Mouse (Mus musculus) cerebellum, adult 9-11 months (tissue): Measurements from ENCODE around the gene Scarb2.

ENCODE experiments used
- DNase-seq: peaks from one replicate; pipeline ENCODE4 v3.0.0; 2022

Gene Scarb2

DNA sequence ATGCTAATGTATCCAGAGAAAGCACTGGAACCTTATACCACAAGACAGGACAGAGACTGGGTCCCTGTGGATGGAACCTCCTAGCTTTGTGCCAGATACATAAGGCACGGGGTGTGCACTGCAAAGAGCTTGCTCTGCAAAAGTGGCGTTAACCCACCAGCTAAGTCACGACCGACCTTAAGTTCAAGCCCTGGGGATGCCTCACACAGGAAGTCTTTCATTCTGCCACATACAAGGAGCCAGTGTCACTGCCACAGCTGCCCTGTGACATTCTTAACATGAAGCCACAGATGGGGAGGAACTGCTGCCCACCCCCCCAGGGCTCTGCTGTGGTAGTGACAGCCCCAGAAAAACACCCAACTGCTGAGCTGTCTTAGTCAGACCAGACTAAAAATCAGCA lies 15.9 kb downstream of the Scarb2 start:
- no peak for DNase-seq

DNA sequence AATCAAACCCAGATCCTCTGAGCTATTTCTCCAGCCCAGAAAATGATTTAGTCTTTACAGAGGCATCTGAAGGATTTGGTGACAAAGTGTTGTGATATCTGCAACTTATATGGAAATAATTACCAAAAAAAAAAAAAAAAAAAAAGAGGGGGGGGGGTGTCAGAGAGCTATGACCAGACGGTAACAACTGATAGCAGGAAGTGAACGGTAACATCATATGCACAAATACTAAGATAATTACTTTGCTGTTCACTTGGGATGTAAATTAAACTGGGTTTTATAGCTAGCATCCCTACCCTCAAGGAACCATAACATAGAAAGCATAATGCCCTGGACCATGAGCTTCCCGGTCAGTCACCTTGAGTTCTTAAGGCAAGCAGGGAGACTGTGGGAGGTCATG lies 16.3 kb downstream of the Scarb2 start:
- DNase-seq: no peak

DNA sequence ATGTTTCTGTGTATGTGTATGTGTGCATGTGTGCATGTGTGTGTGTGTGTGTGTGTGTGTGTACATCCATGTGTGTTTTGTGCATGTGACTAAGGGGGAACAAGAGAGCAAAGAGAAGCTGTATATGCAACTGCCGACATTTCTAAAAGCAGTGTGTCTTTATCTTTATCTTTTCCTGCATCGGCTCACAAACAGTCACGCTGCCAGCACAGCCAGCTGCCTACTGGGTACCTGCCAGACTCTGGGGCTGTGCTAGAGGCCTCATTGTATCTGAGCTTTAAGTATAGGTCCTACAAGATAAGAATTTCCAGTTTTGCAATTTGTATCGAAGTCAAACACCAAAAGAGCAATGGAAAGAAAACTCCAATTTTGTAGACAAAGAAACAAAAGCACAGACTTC lies 17.1 kb downstream of the Scarb2 start:
- DNase-seq: peak; percentile 37

DNA sequence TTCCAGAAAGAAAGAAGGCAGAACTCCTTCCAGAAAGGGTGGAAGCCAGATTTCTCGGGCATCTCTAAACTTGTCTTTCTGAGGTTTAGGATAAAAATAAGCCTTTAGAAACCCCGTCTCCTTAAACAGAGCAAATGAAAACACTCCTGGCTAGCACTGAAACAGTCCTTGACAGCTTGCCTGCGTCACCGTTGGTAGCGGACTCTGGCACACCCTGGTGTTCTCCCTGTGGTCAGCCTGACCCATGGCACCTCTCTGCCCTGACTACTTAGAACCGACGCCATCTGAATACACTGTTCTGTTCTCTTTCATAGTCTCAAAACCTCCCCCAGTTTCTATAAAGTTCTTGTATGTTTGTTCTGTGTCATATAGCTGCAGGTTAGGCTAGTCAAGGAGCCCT lies 17.7 kb downstream of the Scarb2 start:
- DNase-seq: no peak

DNA sequence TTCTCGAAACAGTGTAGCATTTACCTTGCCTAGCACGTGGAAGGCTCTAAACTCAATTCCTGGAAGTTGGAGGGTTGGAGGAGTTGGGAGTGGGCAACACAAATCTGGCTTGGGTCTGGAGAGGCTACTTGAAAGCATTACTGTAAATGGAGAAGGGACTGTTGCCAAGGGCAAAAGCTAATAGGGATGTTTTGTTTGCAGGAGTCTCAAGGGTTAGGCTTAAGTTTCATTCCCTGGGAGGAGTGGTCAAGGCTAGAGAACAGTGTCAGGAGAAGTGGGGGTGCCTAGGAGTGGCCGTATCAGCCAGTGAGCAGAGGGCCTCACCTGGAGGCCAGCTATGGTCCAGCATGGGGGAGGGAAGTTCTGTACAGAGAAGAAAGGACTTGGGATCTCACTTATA lies 18.2 kb downstream of the Scarb2 start:
- DNase-seq: no peak

DNA sequence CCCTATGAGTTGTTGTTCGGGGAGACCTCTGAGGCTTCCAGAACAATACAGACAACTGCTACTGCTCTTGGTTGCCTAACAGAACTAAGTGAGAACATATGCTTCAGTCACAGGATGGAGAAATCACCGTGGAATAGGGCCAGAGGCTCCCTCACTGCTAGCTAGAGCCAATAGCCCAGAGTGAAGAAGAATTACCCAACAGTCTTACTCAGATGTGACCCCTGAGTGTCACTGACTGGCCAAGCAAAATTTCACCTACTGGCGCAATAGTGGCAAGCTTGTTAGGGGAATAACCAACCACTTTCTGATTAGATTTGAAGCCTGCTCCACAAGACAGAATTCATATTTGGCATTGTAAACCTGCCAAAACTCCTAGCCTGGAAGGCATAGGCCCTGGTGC lies 19.9 kb downstream of the Scarb2 start:
- DNase-seq: no peak

DNA sequence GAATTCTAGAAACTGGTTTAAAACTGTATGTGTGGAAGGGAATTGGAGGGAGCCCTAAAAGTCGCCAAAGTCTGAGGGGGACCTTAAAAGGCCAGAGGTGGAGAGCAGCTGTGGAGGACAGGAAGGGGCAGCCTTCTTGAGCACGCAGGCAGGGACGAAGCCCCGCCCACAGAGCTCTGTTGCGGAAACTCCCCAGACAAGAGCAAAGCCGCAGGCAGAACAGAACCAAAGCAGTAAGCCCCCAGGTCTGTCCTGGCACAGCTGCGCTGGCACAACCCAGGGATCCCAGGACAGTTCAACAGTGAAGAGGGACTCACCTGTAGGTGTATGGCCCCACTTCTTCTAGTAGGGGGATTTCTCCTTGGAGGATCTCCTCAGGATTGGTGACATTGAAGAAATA lies 21.8 kb downstream of the Scarb2 start:
- no peak for DNase-seq

DNA sequence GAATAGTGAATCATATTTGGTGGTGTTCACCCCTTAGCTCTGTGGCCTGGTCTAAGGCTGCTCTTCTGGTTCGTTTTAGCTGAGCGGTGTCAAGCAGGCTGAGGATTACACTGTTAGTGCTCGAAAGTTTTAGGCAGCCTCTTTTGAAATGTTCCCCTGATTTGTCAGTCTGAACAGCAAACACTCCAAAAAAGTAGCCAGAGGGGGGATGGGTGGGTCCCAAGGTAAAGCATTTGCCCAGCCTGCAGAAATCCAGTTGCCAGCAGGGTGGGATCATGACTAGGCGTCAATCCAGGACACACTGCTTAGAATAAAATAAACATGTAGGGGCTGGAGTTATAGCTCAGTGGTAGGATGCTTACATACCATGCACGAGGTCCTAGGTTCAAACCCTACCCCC lies 33.8 kb downstream of the Scarb2 start:
- no peak for DNase-seq

DNA sequence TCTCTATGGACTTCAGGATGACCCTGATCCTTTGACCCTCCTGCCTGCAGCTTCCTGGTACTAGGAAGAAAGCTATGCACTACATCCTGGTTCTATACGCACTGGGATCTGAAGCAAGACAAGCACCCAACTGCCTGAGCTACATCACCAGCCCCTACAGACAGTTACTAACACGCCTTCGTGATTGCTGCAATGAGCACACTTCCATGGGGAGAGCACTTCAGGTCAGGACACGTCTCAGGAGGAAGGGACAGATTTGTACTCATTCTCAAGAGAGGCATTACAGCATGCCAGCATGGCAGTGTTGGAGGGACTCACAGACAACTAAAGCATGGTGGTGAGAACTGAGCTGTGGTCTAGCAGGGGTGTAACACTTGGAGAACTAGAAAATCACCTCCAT lies 35.1 kb downstream of the Scarb2 start:
- DNase-seq: no peak

DNA sequence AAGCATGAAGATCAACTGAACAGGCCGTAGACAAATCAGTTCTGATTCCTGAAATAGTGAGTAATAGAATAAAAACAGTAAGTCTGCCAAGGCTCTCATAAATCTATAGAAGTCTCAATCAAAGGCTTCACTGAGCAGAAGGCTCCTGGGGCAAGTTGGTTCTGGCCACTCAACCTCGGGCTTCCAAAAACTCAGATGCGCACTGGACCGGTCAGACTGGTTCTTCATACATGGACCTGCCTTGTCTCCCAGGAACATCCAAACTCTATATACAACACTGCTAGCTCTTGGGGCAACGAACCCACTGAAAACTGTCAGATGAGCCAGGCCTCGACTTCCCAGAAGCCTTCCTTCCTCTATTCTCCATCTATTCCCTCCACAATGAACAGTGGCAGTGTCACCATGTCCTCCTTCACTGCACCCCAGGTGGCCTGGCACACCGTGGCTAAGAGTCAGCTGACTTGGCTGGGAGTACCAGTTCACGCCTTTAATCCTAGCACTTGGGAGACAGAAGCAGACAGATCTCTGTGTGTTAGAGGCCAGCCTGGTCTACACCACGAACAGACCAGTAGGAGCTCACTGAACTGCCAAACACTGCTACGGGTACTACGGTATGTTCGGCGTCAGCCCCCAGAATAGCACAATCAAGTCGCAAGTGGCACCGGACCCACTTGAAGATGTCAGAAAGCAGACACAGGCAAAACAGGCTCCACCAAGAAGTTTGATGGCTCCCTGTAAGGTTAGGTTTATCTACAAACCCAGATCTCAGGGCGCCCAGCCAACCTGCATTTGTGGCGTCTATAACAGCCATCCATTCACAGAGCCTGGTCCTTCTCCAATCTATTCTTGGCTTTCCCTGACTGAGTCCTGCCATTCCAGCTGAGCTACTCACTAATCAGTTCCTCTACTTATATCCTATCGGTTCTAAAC lies 37.2 kb downstream of the Scarb2 start:
- peak; percentile 57 for DNase-seq

DNA sequence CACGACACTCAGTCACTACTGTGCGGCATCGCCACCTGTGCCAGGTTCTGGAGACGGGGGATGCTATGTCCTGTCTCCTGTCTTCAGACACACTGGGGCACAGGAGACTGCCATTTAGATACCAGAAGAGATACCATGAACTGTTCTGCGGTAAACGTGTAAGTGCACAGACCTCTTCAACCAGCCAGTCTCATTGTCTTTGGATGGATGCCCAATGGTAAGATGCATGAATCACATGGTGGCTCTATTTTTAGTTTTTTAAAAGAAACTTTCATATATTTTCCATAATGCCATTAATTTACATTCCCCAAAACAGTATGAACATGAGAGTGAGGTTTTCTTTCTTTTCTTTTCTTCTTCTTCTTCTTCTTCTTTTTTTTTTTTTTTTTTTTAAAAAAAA lies 38.4 kb downstream of the Scarb2 start:
- no peak for DNase-seq

DNA sequence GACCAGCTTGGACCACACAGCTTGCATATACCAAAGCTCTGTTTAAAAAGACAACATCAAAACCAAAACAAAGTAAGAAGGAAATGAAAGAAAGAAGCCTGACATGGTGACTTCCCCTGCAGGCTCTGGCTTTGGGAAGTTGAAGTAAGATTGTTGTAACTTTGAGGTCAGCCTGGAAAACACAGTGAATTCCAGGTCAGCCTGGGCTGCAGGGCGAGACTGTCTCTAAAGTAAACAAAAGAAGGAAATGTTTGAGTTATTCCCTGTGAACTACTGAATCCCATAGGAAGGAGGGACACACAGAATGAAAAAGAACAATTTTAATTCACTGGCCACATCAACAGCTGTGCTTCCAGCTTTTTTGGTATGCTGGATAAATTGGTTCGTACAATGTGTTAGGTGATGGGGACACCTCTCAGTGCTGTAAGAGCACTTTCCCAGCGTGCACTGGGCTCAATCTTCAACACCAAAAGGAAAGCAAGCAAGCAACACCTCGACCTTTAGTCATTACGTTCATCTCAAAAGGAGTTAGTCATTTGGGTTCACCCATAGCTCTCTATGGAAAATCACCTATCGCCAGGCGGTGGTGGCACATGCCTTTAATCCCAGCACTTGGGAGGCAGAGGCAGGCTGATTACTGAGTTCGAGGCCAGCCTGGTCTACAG lies 39.4 kb downstream of the Scarb2 start:
- no peak for DNase-seq

DNA sequence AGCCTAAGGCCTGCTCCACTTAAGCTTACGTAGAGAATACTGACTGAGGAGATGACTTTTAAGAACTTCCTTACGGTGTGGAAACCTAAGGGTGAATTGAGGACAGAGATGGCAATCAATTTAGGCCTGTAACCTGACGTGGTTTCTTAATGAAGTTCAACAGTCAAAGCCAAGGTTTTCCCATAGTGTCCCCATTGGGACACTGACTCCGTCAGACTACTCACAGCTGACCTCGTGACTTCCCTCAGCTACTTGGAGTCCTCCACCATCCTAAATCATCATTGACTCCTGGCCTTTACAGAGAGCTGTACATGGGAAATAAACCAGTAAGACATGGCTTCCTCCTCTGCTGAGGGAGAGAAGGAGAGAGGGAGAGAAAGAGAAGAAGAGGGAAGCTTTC lies 41.1 kb downstream of the Scarb2 start:
- no peak for DNase-seq

DNA sequence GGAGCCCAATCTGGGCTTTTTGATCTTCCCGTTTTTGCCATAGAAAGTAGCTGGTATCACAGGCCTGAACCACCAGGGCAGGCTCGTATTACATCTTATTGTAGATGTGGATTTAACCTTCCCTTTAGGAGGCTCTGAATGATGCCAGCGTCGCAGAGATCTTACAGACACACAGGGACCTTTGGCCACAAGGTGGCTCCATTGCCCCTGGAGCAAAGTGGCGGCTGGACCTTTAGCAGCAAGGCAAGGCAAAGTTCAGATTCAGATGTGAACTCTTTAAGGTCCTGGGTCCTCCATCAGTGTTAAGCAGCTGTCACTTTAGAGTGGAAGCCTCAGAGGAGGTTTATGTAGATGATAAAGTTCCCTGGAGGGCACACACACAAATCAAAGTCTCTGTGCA lies 45.3 kb downstream of the Scarb2 start:
- peak; percentile 43 for DNase-seq

DNA sequence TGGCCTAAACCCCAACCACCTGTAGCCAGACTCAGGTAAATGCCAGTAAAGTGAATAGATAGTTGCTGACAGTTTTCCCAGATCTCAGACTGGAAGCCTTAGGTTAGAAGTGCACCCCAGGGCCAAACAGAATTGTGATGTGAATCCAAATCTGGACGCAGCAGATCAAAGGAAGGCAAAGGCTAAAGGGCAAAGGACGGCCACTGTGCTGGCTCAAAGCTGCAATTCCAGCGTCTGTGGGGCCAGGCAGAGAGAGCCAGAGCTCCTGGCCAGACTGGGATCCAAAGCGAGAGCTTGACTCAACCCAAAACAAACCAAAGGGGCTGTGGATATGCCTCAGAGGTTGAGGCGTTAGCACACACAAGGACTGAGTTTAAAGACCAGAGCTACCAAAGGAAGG lies 47.9 kb downstream of the Scarb2 start:
- no peak for DNase-seq

DNA sequence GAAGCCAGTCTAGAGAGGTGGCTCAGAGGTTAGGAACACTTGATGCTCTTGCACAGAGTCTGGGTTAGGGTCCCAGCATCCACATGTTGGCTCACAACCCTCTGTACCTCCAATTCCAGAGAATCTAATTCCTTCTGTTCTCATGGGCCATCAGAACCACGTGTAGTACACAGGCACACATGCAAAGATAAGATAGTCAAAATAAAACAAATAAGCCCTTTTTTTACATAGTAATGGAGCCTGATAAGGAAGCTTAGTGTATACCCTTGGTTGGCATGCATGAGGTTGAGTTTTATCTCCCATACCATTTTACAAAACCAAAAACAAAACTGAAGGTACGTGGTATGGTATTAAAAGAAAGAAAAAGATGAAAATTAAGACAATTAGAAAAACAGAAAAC lies 49.2 kb downstream of the Scarb2 start:
- DNase-seq: no peak

DNA sequence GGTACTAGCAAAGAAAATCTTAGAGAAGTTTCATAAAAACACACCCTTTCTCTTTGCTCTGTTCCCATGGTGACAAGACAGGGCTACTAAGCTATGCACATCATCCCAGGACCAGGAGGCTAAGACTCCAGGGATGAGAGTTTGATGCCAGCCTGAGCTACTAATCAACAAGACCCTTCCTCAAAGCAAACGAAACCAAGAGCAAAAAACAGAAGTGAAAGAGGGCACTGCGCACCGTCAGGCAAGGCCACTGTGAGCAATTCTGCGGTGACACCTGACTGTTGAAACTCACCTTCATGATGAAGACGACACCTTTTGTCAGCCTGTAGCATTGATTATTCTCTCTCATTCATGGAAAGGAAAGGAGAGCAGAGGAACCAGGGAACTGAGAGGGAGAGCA lies 53.8 kb downstream of the Scarb2 start:
- no peak for DNase-seq

DNA sequence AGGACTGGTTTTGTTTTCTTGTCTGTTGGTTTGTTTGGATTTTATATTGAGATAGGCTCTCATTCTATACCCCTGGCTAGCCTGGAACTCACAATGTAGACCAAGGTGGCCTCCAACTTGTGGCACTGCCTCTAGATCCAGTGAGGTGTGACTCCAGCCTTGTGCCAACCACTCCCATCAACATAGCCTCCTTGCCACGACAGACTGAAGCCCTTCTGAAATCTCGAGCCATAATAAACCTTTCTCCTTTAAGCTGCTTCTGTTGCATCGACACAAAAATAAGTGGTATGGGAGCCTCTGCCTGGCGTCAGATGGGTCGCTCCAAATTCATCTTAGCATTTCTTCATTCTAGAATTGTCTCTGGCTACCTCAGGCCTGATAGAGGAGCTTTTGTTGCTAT lies 59.9 kb downstream of the Scarb2 start:
- DNase-seq: no peak

DNA sequence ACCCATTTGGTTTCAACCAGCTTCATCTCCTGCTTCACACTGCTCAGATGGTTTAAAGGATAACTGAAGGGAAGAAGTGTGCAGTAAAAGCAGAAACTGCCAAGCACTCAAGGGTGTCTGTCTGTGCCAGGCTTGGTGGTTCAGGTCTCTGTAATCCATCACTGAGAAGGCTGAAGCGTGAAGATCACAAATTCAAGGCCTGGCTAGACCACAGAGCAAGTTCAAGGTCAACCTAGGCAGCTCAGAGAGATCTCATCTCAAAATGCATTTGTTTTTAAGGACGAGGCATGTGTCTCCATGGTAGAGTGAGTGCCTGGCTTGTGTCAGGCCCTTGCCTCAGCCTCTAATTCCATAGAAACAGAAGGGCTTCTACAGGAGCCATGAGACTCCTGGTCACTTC lies 61.6 kb downstream of the Scarb2 start:
- DNase-seq: no peak

DNA sequence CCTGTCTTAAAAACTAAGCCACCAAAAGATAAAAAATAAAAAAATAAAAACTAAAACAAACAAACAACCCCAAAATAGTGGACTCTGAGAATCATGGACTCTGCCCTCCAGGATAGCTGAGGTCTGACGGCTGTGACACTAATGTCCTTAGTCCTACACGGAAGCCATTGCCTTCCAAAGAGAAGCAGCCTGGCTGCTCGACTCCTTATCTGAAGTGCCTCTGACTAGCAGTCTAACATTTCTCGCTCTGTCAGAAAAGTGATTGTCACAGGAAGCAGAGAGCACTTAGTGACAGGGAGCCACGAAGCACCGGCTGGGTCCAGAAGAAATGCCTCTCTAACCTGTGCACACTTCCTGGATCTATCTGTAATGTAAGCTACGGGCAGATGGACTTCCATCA lies 63.7 kb downstream of the Scarb2 start:
- DNase-seq: no peak

DNA sequence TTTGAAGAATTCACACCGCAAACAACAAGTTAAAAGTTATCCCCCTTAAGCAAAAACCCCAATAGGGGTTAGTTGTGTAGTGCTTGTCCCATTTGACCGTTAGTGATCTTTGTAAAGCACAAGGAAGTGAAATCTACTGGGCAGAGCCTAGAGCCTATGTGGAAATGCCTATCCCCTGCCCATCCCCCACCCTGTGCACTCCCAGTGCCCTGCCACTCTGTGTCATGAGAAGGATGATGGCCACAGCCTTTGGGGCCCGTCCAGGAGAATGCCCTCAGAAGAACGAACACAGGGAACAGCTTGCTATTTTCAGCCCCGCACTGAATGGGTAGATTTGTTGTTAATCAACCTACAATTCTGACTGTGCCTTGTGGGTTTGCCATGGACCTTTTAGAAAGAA lies 65.1 kb downstream of the Scarb2 start:
- DNase-seq: no peak

DNA sequence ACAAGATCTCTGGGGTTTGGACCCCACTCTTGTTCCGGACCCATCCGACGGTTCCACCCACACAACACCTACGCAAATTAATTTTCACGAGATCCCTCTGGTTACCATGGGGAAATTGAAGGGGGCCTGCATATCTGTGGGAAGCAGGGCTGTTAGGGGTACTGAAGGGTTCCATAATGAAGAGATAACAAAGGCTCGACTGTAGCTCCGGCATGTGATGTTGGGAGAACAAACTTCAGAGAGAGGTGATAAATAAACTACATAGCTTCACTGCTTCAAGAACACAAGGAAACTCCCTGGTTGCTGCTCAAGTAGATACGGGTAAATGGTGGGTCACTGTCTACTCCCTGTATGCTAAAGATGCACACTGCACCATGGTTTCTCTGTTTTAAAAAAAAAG lies 68.1 kb downstream of the Scarb2 start:
- no peak for DNase-seq

DNA sequence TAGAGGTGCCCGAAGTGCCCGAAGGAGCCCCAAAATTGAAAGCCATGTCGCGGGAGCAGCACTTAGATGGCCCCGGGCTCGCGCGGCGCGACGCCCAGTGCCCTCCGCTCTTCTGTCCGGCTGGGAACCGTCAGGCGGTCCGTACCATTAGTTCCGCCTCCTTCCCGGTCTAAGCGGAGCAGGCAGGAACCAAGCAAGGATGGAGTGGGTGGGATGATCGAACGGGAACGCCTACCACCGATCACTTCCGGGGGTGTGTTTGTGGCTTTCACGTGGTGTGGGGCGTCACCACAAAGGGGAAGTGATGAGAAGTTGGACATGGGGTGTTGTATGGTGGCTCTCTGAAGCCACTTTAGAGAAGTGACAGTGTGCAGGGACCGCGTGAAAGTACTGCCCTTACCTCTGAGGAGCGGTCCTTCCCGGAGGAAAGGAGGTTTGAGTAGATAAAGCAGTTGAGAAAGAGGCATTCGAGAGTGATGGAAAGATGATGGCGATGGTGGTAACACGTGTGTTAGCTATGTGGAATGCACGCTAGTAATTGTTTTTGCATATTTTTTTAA lies 71.5 kb downstream of the Scarb2 start, which contains the start of gene Nup54:
Gene Nup54 (minus strand): TSS at position 195 of the 560 bp plus-strand sequence.
- DNase-seq: peak; percentile 98

DNA sequence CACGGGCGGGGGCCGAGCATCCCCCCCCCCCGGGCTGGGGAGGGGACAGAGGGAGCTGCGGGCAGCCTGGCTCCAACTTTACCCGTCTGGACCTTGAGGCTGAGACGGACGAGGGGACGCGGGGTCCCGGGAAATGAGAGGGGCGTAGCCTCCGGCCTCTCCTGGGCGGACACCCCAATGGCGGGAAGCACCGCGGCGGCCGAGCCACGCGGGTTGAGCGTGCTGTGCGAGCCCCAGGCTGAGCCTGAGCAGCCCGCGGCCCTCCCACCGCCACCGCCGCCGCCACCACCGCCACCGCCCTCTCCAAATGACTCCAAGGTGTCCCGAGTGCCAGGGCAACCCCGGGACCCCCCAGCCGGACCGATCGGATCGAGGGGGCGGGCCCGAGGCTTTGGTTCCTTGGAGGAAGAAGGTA lies 72.1 kb downstream of the Scarb2 start:
- DNase-seq: no peak
